Mouse (Mus musculus): ENCODE results near the gene Adamts4. TPM values are rescaled to one million over a fixed set of nuclear protein-coding genes. Genes with fewer than 3 reads are reported as not detected.

Adamts4 gene
- polyA plus RNA-seq, 1 experiment from 2014 or later: 6.1 TPM

DNA sequence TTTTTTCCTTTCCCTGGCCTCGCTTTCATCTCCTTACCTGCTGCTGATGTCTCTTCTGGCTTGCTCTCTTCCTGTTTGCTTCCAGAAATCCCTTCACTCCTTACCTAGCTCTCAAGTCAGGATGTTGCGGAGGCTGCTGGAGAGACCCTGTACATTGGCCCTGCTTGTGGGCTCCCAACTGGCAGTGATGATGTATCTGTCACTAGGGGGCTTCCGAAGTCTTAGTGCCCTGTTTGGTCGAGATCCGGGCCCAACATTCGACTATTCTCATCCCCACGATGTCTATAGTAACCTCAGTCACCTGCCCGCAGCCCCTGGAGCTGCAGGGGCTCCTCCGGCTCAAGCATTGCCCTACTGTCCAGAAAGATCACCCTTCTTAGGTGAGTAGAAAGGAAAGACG is 21.4 kb downstream of the Adamts4 start:
- Histone ChIP-seq H3K9me3 (replicated peaks; ENCODE audit: control insufficient read depth, low read length) (no peaks in the 10 kb centered on the region), H3K27ac (replicated peaks; ENCODE audit: low read depth, low read length) (no peak overlapping the region), H3K9ac (replicated peaks; ENCODE audit: low read length) (no peak overlapping the region), H3K4me3 (ENCODE audit: low read depth, low read length) (no peak overlapping the region), H3K36me3 (replicated peaks; ENCODE audit: control insufficient read depth, insufficient read depth, low read depth, low read length) (peaks cover 10% of the 10 kb centered on the region), H3K4me1 (ENCODE audit: control insufficient read depth, insufficient read depth, low read length) (peaks cover 3% of the 10 kb centered on the region), H3K4me2 (ENCODE audit: low read depth, low read length) (no peak overlapping the region; the same call in 1 of the 2 replicates), H3K27me3 (ENCODE audit: control insufficient read depth, insufficient read depth, low read length) (no peaks in the 10 kb centered on the region)
- no peak for DNase-seq (ENCODE audit: low spot score)
- WGBS: 63% methylated on average over 10 of the region's 10 CpGs
- no peak for ATAC-seq (replicated peaks; ENCODE audit: insufficient number of reproducible peaks, low FRiP score, low TSS enrichment, low read depth)

GRCm38 (mm10) chr1:171272086-171272485 is 21.9 kb downstream of the Adamts4 start:
- no peak overlapping the region for H3K9ac ChIP-seq (replicated peaks; ENCODE audit: low read length)
- no peak overlapping the region; the same call in 1 of the 2 replicates for H3K4me2 ChIP-seq (ENCODE audit: low read depth, low read length)
- WGBS: 94% methylated on average over 3 of the region's 3 CpGs
- H3K36me3 ChIP-seq (replicated peaks; ENCODE audit: control insufficient read depth, insufficient read depth, low read depth, low read length): peaks cover 10% of the 10 kb centered on the region
- no peaks in the 10 kb centered on the region for H3K9me3 ChIP-seq (replicated peaks; ENCODE audit: control insufficient read depth, low read length)
- H3K4me1 ChIP-seq (ENCODE audit: control insufficient read depth, insufficient read depth, low read length): peaks cover 3% of the 10 kb centered on the region
- H3K27ac ChIP-seq (replicated peaks; ENCODE audit: low read depth, low read length): no peak overlapping the region
- no peak for ATAC-seq (replicated peaks; ENCODE audit: insufficient number of reproducible peaks, low FRiP score, low TSS enrichment, low read depth)
- H3K4me3 ChIP-seq (ENCODE audit: low read depth, low read length): no peak overlapping the region
- H3K27me3 ChIP-seq (ENCODE audit: control insufficient read depth, insufficient read depth, low read length): no peaks in the 10 kb centered on the region
- DNase-seq (ENCODE audit: low spot score): no peak

DNA sequence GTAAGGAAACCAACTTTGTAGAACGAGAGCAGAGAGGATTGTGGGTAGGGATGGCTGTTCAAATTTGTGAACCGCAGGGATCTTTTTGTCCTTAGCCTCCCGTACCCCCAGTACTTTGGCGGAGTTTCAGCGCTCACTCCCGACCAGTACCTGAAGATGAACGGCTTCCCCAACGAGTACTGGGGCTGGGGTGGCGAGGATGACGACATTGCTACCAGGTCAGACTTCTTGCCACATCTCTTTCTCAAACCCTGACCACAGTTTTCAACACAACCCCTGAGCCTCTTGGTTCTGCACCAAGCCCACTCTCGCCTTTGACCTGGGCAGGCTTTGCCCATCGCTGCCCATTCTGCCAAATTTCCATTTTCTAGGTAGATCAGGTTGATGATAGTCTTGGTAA is 23.9 kb downstream of the Adamts4 start:
- Histone ChIP-seq H3K36me3 (replicated peaks; ENCODE audit: control insufficient read depth, insufficient read depth, low read depth, low read length) (peaks cover 10% of the 10 kb centered on the region), H3K9me3 (replicated peaks; ENCODE audit: control insufficient read depth, low read length) (no peaks in the 10 kb centered on the region), H3K27me3 (ENCODE audit: control insufficient read depth, insufficient read depth, low read length) (no peaks in the 10 kb centered on the region), H3K9ac (replicated peaks; ENCODE audit: low read length) (no peak overlapping the region), H3K27ac (replicated peaks; ENCODE audit: low read depth, low read length) (no peak overlapping the region), H3K4me3 (ENCODE audit: low read depth, low read length) (no peak overlapping the region), H3K4me2 (ENCODE audit: low read depth, low read length) (no peak overlapping the region), H3K4me1 (ENCODE audit: control insufficient read depth, insufficient read depth, low read length) (peaks cover 3% of the 10 kb centered on the region)
- 96% methylated on average over 12 of the region's 12 CpGs for whole genome bisulfite sequencing
- DNase-seq (ENCODE audit: low spot score) (no peak), ATAC-seq (replicated peaks; ENCODE audit: insufficient number of reproducible peaks, low FRiP score, low TSS enrichment, low read depth) (no peak)

DNA sequence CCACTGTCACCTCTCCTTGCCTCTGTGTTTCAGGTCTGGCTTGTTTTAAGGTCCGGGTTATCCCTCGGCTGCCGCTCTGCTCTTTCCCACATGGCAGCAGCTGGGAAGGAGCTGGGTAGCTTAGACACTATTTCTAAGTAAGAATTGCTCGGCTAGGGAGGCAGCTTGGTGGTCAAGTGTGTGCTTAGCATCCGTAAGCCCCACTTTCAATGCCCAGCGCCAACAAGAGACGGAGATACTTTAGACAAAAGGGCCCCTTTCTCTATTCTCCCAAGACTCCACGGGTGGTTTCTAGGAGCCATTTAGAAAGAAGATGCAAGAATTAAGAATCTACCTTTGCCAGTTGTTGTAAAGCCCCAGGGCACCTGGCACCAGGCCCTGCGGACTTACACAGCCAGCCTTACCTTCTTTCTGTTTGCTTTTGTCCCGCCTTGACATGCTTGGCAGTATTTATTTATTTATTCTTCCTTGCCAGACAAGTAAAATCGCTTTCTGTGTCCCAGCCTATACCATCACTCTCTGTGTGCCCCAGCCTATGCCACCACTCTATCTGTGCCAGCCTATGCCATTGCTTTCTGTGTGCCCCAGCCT is 25.0 kb downstream of the Adamts4 start:
- Histone ChIP-seq H3K4me2 (ENCODE audit: low read depth, low read length) (no peak overlapping the region), H3K9me3 (replicated peaks; ENCODE audit: control insufficient read depth, low read length) (no peaks in the 10 kb centered on the region), H3K27me3 (ENCODE audit: control insufficient read depth, insufficient read depth, low read length) (no peaks in the 10 kb centered on the region), H3K9ac (replicated peaks; ENCODE audit: low read length) (no peak overlapping the region), H3K36me3 (replicated peaks; ENCODE audit: control insufficient read depth, insufficient read depth, low read depth, low read length) (peaks cover 10% of the 10 kb centered on the region), H3K4me3 (ENCODE audit: low read depth, low read length) (no peak overlapping the region), H3K27ac (replicated peaks; ENCODE audit: low read depth, low read length) (no peak overlapping the region), H3K4me1 (ENCODE audit: control insufficient read depth, insufficient read depth, low read length) (peaks cover 9% of the 10 kb centered on the region)
- ATAC-seq (replicated peaks; ENCODE audit: insufficient number of reproducible peaks, low FRiP score, low TSS enrichment, low read depth) (no peak), DNase-seq (ENCODE audit: low spot score) (no peak)
- WGBS: 86% methylated on average over 11 of the region's 11 CpGs

GRCm38 (mm10) chr1:171276110-171276748 is 26.0 kb downstream of the Adamts4 start:
- DNase-seq (ENCODE audit: low spot score): no peak
- Histone ChIP-seq H3K9ac (replicated peaks; ENCODE audit: low read length) (no peak overlapping the region), H3K4me3 (ENCODE audit: low read depth, low read length) (no peak overlapping the region), H3K9me3 (replicated peaks; ENCODE audit: control insufficient read depth, low read length) (no peaks in the 10 kb centered on the region), H3K4me1 (ENCODE audit: control insufficient read depth, insufficient read depth, low read length) (peaks cover 7% of the 10 kb centered on the region), H3K4me2 (ENCODE audit: low read depth, low read length) (no peak overlapping the region), H3K27ac (replicated peaks; ENCODE audit: low read depth, low read length) (no peak overlapping the region), H3K36me3 (replicated peaks; ENCODE audit: control insufficient read depth, insufficient read depth, low read depth, low read length) (peaks cover 10% of the 10 kb centered on the region), H3K27me3 (ENCODE audit: control insufficient read depth, insufficient read depth, low read length) (no peaks in the 10 kb centered on the region)
- no peak for ATAC-seq (replicated peaks; ENCODE audit: insufficient number of reproducible peaks, low FRiP score, low TSS enrichment, low read depth)
- 93% methylated on average over 14 of the region's 14 CpGs for WGBS

GRCm38 (mm10) chr1:171277736-171278135 is 27.5 kb downstream of the Adamts4 start:
- Histone ChIP-seq H3K27ac (replicated peaks; ENCODE audit: low read depth, low read length) (no peak overlapping the region), H3K9ac (replicated peaks; ENCODE audit: low read length) (no peak overlapping the region), H3K4me2 (ENCODE audit: low read depth, low read length) (no peak overlapping the region), H3K4me1 (ENCODE audit: control insufficient read depth, insufficient read depth, low read length) (peaks cover 6% of the 10 kb centered on the region; the same call in 1 of the 2 replicates), H3K36me3 (replicated peaks; ENCODE audit: control insufficient read depth, insufficient read depth, low read depth, low read length) (peaks cover 8% of the 10 kb centered on the region), H3K27me3 (ENCODE audit: control insufficient read depth, insufficient read depth, low read length) (no peaks in the 10 kb centered on the region), H3K9me3 (replicated peaks; ENCODE audit: control insufficient read depth, low read length) (no peaks in the 10 kb centered on the region), H3K4me3 (ENCODE audit: low read depth, low read length) (no peak overlapping the region)
- no peak for ATAC-seq (replicated peaks; ENCODE audit: insufficient number of reproducible peaks, low FRiP score, low TSS enrichment, low read depth)
- DNase-seq (ENCODE audit: low spot score): no peak
- WGBS: 84% methylated on average over 10 of the region's 10 CpGs

DNA sequence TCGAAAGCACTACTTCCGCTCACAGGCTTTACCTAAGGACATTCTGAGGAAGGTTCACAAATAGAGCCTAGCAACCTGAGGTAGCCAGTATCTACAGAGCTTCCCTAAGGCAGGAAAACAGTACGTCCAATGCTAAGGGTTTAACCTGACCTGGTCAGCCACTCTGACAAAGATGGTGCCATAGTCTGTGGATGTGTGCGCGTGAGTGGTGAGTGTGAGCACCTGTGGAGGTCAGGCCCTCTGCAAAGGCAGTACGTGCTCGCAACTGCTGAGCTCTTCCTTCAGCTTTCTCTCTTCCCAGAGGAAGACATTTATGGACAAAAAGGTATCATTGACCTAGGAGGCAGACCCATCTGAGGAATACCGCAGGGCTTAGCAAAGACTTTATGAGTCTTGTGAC is 28.2 kb downstream of the Adamts4 start:
- no peak for ATAC-seq (replicated peaks; ENCODE audit: insufficient number of reproducible peaks, low FRiP score, low TSS enrichment, low read depth)
- no peak overlapping the region for H3K4me2 ChIP-seq (ENCODE audit: low read depth, low read length)
- H3K27ac ChIP-seq (replicated peaks; ENCODE audit: low read depth, low read length): no peak overlapping the region
- no peaks in the 10 kb centered on the region for H3K9me3 ChIP-seq (replicated peaks; ENCODE audit: control insufficient read depth, low read length)
- WGBS: 94% methylated on average over 8 of the region's 8 CpGs
- peaks cover 6% of the 10 kb centered on the region; the same call in 1 of the 2 replicates for H3K4me1 ChIP-seq (ENCODE audit: control insufficient read depth, insufficient read depth, low read length)
- no peak overlapping the region for H3K9ac ChIP-seq (replicated peaks; ENCODE audit: low read length)
- no peak overlapping the region for H3K4me3 ChIP-seq (ENCODE audit: low read depth, low read length)
- DNase-seq (ENCODE audit: low spot score): no peak
- H3K36me3 ChIP-seq (replicated peaks; ENCODE audit: control insufficient read depth, insufficient read depth, low read depth, low read length): peaks cover 6% of the 10 kb centered on the region
- H3K27me3 ChIP-seq (ENCODE audit: control insufficient read depth, insufficient read depth, low read length): no peaks in the 10 kb centered on the region

DNA sequence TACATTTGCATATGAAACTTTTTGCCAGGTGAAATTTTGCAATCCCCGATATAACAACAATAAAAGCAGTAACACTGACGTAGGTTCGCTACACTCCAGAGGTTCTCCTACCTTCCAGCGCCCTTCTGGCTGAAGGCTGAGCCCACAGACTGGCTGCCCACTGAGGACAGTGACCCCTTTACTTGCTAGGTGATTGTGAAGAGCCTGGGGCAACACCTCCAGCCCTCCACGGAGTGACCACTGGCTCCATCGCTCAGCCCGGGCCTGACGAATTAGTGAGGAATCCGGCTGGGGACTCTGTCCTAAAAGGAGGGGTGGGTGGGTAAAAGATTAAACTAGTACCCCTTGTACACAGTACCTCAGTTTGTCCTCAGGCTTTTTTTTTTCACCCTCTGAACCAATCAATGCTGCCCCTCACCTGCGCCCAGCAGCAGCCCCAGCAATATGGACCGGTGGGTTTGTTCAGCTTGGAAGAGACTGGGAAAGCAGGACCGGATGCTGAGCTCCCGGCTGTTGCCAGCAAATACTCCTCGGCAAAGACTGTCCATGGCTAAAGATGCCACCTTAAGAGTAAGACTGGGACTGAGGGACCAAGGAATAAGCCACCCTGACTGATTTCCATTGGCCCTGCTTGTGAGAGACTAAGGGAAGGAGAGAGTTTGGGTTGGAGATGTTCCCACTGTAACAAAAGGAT is 28.9 kb downstream of the Adamts4 start:
- no peaks in the 10 kb centered on the region for H3K9me3 ChIP-seq (replicated peaks; ENCODE audit: control insufficient read depth, low read length)
- DNase-seq (ENCODE audit: low spot score) (no peak), ATAC-seq (replicated peaks; ENCODE audit: insufficient number of reproducible peaks, low FRiP score, low TSS enrichment, low read depth) (no peak)
- no peak overlapping the region for H3K27ac ChIP-seq (replicated peaks; ENCODE audit: low read depth, low read length)
- no peak overlapping the region for H3K4me3 ChIP-seq (ENCODE audit: low read depth, low read length)
- H3K4me1 ChIP-seq (ENCODE audit: control insufficient read depth, insufficient read depth, low read length): peaks cover 6% of the 10 kb centered on the region; the same call in 1 of the 2 replicates
- 84% methylated on average over 14 of the region's 14 CpGs for WGBS
- peak overlapping the region; percentile 9; the same call in 1 of the 2 replicates for H3K9ac ChIP-seq (replicated peaks; ENCODE audit: low read length)
- no peak overlapping the region for H3K4me2 ChIP-seq (ENCODE audit: low read depth, low read length)
- peaks cover 6% of the 10 kb centered on the region for H3K36me3 ChIP-seq (replicated peaks; ENCODE audit: control insufficient read depth, insufficient read depth, low read depth, low read length)
- H3K27me3 ChIP-seq (ENCODE audit: control insufficient read depth, insufficient read depth, low read length): no peaks in the 10 kb centered on the region
